Mouse (Mus musculus) brain, embryonic 14.5 days (tissue): ENCODE measurements around the gene 0610030E20Rik.

Source experiments
- CTCF ChIP-seq: fragments of 200-500 bp; IDR thresholded peaks from 2 replicates; pipeline ENCODE4 v1.5.1; 2012; ENCODE audit warnings: inconsistent platforms, mild to moderate bottlenecking, moderate library complexity, borderline replicate concordance; ENCODE audit not compliant: insufficient read depth, insufficient read length; ENCODE audit errors: extremely low read depth
- POLR2A ChIP-seq: fragments of 200-500 bp; IDR thresholded peaks from 2 replicates; pipeline ENCODE4 v1.6.1; 2012; ENCODE audit warnings: mild to moderate bottlenecking, inconsistent platforms, borderline replicate concordance; ENCODE audit not compliant: poor library complexity, insufficient read depth, insufficient read length, severe bottlenecking; ENCODE audit errors: extremely low read depth

DNA sequence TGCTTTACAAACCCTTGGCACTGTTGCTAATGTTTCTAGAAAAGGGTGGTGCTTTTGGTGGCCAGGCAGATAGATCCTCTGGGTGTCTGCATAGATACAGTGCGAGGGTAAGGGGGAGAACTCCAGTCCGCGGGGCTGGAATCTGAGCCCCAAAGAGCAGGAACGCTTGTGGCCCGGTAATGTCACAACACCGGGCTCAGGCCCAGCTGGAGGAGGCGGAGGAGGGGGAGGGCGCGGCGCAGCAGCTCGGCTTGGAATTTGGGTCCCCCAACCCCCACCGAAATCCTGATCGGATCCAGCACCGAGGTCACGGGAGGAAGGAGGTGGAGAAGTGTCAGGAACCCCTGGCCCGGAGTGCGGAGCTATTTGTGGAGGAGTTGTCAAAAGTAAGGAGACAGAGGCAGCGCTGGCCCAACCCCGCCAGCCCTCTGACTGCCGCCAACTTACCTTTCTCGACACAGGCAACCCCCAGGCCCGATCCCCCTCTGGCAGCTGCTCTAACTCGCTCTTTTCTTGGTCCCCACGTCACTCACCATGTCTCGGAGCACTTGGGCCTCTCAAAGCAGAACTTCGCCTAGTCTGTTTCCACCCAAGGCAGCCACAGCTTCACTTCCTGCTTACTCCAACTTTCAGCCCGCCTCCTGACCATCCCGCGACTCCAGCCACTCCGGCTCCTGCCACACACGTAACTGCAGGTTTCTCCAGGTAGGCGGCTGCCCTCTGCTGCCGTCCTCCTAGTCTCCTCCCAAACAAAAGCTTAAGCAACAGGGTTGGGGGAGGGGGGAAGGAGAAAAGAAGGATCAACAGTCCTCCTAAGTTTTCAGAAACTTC is 43.0 kb downstream of the 0610030E20Rik start, which contains the start of gene Vamp8:
- no peak for TF ChIP-seq CTCF
- TF ChIP-seq POLR2A, result no peak
